ENCODE assay signal across 21 mouse cellular contexts in genomic region chr7:117515794-117516193, GRCm38 (mm10).
DNase-seq lines count a peak whose midpoint lies in the region; ATAC-seq lines count a peak whose summit lies in the region.
"Had no signal": no experiment of that assay in that cellular context is flagged by ENCODE, and none has a peak within 500 bp of the region (broad histone marks: within the 10 kb centered on the region; RNA-seq: fewer than 3 reads in every experiment).

No protein-coding gene starts in this region.

- ATAC-seq in activated CD4-positive, CD25-positive, alpha-beta regulatory T cell, adult 4 months: peak; percentile 66
- peak; percentile 7; the same call in 1 of the 2 replicates for ATAC-seq in neutrophil, adult 5-6 weeks (ENCODE audit: extremely low read depth, insufficient number of reproducible peaks, low FRiP score, poor library complexity, severe bottlenecking)
- ATAC-seq: forebrain, embryonic 16.5 days; intestine, embryonic 15.5 days; lung, postnatal 0 days had no signal

- DNase-seq in lung, postnatal 36 days: peak; percentile 19
- no peak for DNase-seq in lung, postnatal 14 days
- peak; percentile 39 to 40 for DNase-seq in B cell, adult 2 months
- no peak for DNase-seq in layer of hippocampus, postnatal 10 days (ENCODE audit: low spot score in 2 of 2)
- no peak for DNase-seq in adrenal gland, postnatal 4 days (ENCODE audit: low spot score in 2 of 2)
- DNase-seq: adrenal gland, postnatal 10 days; cerebellum, adult 11 months; cerebellum, adult 9-10 months; gastrocnemius, adult 2 months; gastrocnemius, postnatal 36 days; heart, adult 2 months; heart, postnatal 10 days; kidney, adult 2 months; kidney, postnatal 4 days; liver, embryonic 13.5 days; lung, adult 18-20 months had no signal

Comparison
In these comparisons a context has a peak if more than half of its experiments do, and no peak if none do; other contexts are left out.
1. DNase-seq: peak in lung, postnatal 36 days (single experiment) and B cell, adult 2 months (2 of 2); none in lung, postnatal 14 days (single experiment), layer of hippocampus, postnatal 10 days (0 of 2) and adrenal gland, postnatal 4 days (0 of 2).